Mouse (Mus musculus) olfactory bulb, adult 2 months (tissue): Measurements from ENCODE around the gene Mapkap1.

Experiments
- CTCF ChIP-seq: fragments of 200-500 bp; IDR thresholded peaks from 2 replicates; pipeline ENCODE4 v1.5.1; 2012; ENCODE audit warnings: low read depth, mild to moderate bottlenecking, low read length, moderate library complexity; ENCODE audit not compliant: insufficient read depth
- POLR2A ChIP-seq: fragments of 200-500 bp; IDR thresholded peaks from 2 replicates; pipeline ENCODE4 v1.6.1; 2012; ENCODE audit warnings: mild to moderate bottlenecking, low read depth, low read length, moderate library complexity; ENCODE audit not compliant: insufficient read depth

DNA sequence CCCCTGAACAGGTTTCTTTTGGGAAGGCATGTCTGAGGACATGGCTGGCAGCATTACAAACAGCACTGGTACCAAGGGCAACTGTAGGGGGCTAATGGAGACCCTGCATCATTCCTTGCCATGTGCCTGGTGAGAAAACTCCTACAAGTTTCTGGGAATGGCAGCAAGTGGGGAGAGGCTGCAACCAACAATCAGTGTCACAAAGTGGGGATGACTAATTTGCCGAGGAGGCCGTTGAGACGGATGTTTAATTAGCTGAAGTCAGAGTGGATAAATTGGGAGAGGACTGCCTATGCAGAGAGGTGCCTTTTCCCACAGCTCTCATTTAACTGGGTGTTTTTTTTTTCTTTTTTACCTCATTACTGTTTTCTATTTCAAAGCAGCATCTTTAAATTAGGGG, 137.4 kb downstream of the Mapkap1 start:
- no peak for TF ChIP-seq CTCF
- no peak for TF ChIP-seq POLR2A
